Mouse (Mus musculus) lung, embryonic 16.5 days (tissue): Measurements from ENCODE around the gene Msgn1. TPM values are rescaled to one million over a fixed set of nuclear protein-coding genes. Genes with fewer than 3 reads are reported as not detected.
A peak's percentile ranks its signal among the peaks of the same experiment; 100 is the strongest.

Source experiments
- ATAC-seq: fragments of 200-750 bp; cut with Nextera tagmentation; 2 replicates; pipeline ENCODE4 v1.8.0; 2017; ENCODE audit warnings: low read depth, mild to moderate bottlenecking, moderate library complexity
- H3K27ac ChIP-seq: fragments of 300-500 bp; sonication (generic); 2 replicates; pipeline ENCODE4 v1.5.1; 2014; ENCODE audit warnings: mild to moderate bottlenecking, control low read depth, low read length
- H3K27me3 ChIP-seq: fragments of 300-500 bp; sonication (generic); 2 replicates; pipeline ENCODE4 v1.6.1; 2014; ENCODE audit warnings: low read depth, low read length, mixed read lengths; ENCODE audit not compliant: control insufficient read depth, insufficient read depth
- H3K36me3 ChIP-seq: fragments of 300-500 bp; sonication (generic); 2 replicates; pipeline ENCODE4 v1.6.1; 2014; ENCODE audit warnings: low read length; ENCODE audit not compliant: control insufficient read depth, insufficient read depth
- H3K4me1 ChIP-seq: fragments of 300-500 bp; sonication (generic); replicated peaks from 2 replicates; pipeline ENCODE4 v1.6.1; 2014; ENCODE audit warnings: low read length, mixed read lengths; ENCODE audit not compliant: control insufficient read depth, insufficient read depth
- H3K4me2 ChIP-seq: fragments of 300-500 bp; sonication (generic); 2 replicates; pipeline ENCODE4 v1.6.1; 2014; ENCODE audit warnings: low read depth, low read length, control low read depth
- H3K4me3 ChIP-seq: fragments of 300-500 bp; sonication (generic); 2 replicates; pipeline ENCODE4 v1.5.1; 2014; ENCODE audit warnings: mild to moderate bottlenecking, low read length, control low read depth
- H3K9ac ChIP-seq: fragments of 300-500 bp; sonication (generic); 2 replicates; pipeline ENCODE4 v1.6.1; 2014; ENCODE audit warnings: low read length, control low read depth
- H3K9me3 ChIP-seq: fragments of 300-500 bp; sonication (generic); 2 replicates; pipeline ENCODE4 v1.6.1; 2016; ENCODE audit warnings: low read length; ENCODE audit not compliant: control insufficient read depth
- WGBS: fragments of 180-500 bp; shearing (Covaris S2); extraction: QIAGEN DNeasy Blood & Tissue Kit; methylation state at CpG from one replicate; pipeline ENCODE4 v1.1.7; 2014; 5-methylcytosine and 5-hydroxymethylcytosine counted together
- polyA plus RNA-seq: library from polyadenylated mRNA; unstranded; fragments of >200 nt; fragmentation: Nextera tagmentation; extraction: Ambion mirVana; gene quantifications from 2 replicates; pipeline ENCODE4 v1.2.1, GENCODE M21; 2015

The Msgn1 gene
- polyA plus RNA-seq = not detected in 2 replicates

- H3K36me3 ChIP-seq = no peaks in the 10 kb centered on the region
- no peak within 1 kb of the TSS for H3K4me2 ChIP-seq
- no peak within 1 kb of the TSS for H3K27ac ChIP-seq
- 39% methylated on average over 5 of the region's 5 CpGs for WGBS
- no peaks in the 10 kb centered on the region for H3K27me3 ChIP-seq
- peaks cover 8% of the 10 kb centered on the region; the same call in 1 of the 2 replicates for H3K4me1 ChIP-seq
- H3K9ac ChIP-seq = no peak within 1 kb of the TSS
- ATAC-seq = no peak
- H3K4me3 ChIP-seq = no peak within 1 kb of the TSS
- no peaks in the 10 kb centered on the region for H3K9me3 ChIP-seq
Observed at GRCm38 (mm10) chr12:11208872-11209271, at the start of gene Msgn1. TSS of gene Msgn1 (minus strand) at chr12:11208972.

GRCm38 (mm10) chr12:11250322-11250721 is 41.5 kb upstream of the Msgn1 start:
- H3K27me3 ChIP-seq = no peaks in the 10 kb centered on the region

GRCm38 (mm10) chr12:11247460-11247859 is 38.7 kb upstream of the Msgn1 start:
- H3K4me2 ChIP-seq = no peak overlapping the region
- H3K4me1 ChIP-seq = no peaks in the 10 kb centered on the region
- H3K36me3 ChIP-seq = peaks cover 14% of the 10 kb centered on the region
- no peaks in the 10 kb centered on the region for H3K27me3 ChIP-seq
- ATAC-seq = no peak
- no peaks in the 10 kb centered on the region for H3K9me3 ChIP-seq
- no peak overlapping the region for H3K4me3 ChIP-seq
- H3K27ac ChIP-seq = no peak overlapping the region
- H3K9ac ChIP-seq = no peak overlapping the region
- 93% methylated on average over 1 of the region's 1 CpGs for WGBS

More at GRCm38 (mm10) chr12:11250322-11250721, 41.5 kb upstream of the Msgn1 start:
- Histone ChIP-seq H3K4me1 (no peaks in the 10 kb centered on the region), H3K27ac (no peak overlapping the region), H3K4me2 (no peak overlapping the region), H3K9ac (no peak overlapping the region), H3K4me3 (no peak overlapping the region), H3K9me3 (no peaks in the 10 kb centered on the region), H3K36me3 (peaks cover 13% of the 10 kb centered on the region; the same call in 1 of the 2 replicates)
- no peak for ATAC-seq
- 76% methylated on average over 3 of the region's 3 CpGs for WGBS

- Histone ChIP-seq H3K4me2 (no peak overlapping the region), H3K4me1 (no peaks in the 10 kb centered on the region), H3K9ac (no peak overlapping the region), H3K36me3 (no peaks in the 10 kb centered on the region; the same call in 1 of the 2 replicates), H3K27ac (no peak overlapping the region), H3K27me3 (no peaks in the 10 kb centered on the region), H3K9me3 (no peaks in the 10 kb centered on the region), H3K4me3 (no peak overlapping the region)
- ATAC-seq = no peak
- WGBS = 48% methylated on average over 2 of the region's 2 CpGs
Observed at GRCm38 (mm10) chr12:11235996-11236395, 27.2 kb upstream of the Msgn1 start.

GRCm38 (mm10) chr12:11230267-11230666 is 21.5 kb upstream of the Msgn1 start:
- Histone ChIP-seq H3K36me3 (no peaks in the 10 kb centered on the region), H3K27me3 (no peaks in the 10 kb centered on the region), H3K9ac (no peak overlapping the region), H3K9me3 (no peaks in the 10 kb centered on the region), H3K4me1 (peaks cover 3% of the 10 kb centered on the region; the same call in 1 of the 2 replicates), H3K27ac (no peak overlapping the region), H3K4me2 (no peak overlapping the region), H3K4me3 (no peak overlapping the region)
- ATAC-seq = no peak
- WGBS = 67% methylated on average over 2 of the region's 2 CpGs

GRCm38 (mm10) chr12:11226529-11227268 is 17.9 kb upstream of the Msgn1 start:
- Histone ChIP-seq H3K9me3 (no peaks in the 10 kb centered on the region), H3K9ac (no peak overlapping the region), H3K4me1 (peaks cover 3% of the 10 kb centered on the region; the same call in 1 of the 2 replicates), H3K4me3 (no peak overlapping the region), H3K4me2 (no peak overlapping the region), H3K36me3 (no peaks in the 10 kb centered on the region), H3K27ac (no peak overlapping the region), H3K27me3 (no peaks in the 10 kb centered on the region)
- ATAC-seq = peak; percentile 50; the same call in 1 of the 2 replicates
- WGBS = 48% methylated on average over 5 of the region's 5 CpGs

- H3K9ac ChIP-seq = no peak overlapping the region
- peaks cover 3% of the 10 kb centered on the region; the same call in 1 of the 2 replicates for H3K4me1 ChIP-seq
- ATAC-seq = no peak; the same call in 1 of the 2 replicates
- no peaks in the 10 kb centered on the region for H3K36me3 ChIP-seq
- no peak overlapping the region for H3K4me3 ChIP-seq
- no peaks in the 10 kb centered on the region for H3K27me3 ChIP-seq
- no peak overlapping the region for H3K4me2 ChIP-seq
- no peak overlapping the region for H3K27ac ChIP-seq
- WGBS = 45% methylated on average over 1 of the region's 1 CpGs
- no peaks in the 10 kb centered on the region for H3K9me3 ChIP-seq
Observed at GRCm38 (mm10) chr12:11226123-11226522, 17.4 kb upstream of the Msgn1 start.

GRCm38 (mm10) chr12:11224722-11225121 is 15.9 kb upstream of the Msgn1 start:
- Histone ChIP-seq H3K27me3 (no peaks in the 10 kb centered on the region), H3K4me1 (peaks cover 3% of the 10 kb centered on the region; the same call in 1 of the 2 replicates), H3K9ac (no peak overlapping the region), H3K27ac (no peak overlapping the region), H3K9me3 (no peaks in the 10 kb centered on the region), H3K4me3 (no peak overlapping the region), H3K36me3 (no peaks in the 10 kb centered on the region), H3K4me2 (no peak overlapping the region)
- 8% methylated on average over 5 of the region's 5 CpGs for WGBS
- no peak for ATAC-seq

GRCm38 (mm10) chr12:11223090-11223489 is 14.3 kb upstream of the Msgn1 start:
- Histone ChIP-seq H3K27me3 (no peaks in the 10 kb centered on the region), H3K4me3 (no peak overlapping the region), H3K4me2 (no peak overlapping the region), H3K9me3 (no peaks in the 10 kb centered on the region), H3K9ac (no peak overlapping the region), H3K36me3 (no peaks in the 10 kb centered on the region), H3K4me1 (peaks cover 3% of the 10 kb centered on the region; the same call in 1 of the 2 replicates), H3K27ac (no peak overlapping the region)
- WGBS = 50% methylated on average over 10 of the region's 10 CpGs
- ATAC-seq = 0 out of 2 replicates have a peak, but pooled peaks have one; percentile 49
